Mouse (Mus musculus): Measurements from ENCODE around the gene Cyren. TPM values are rescaled to one million over a fixed set of nuclear protein-coding genes. Genes with fewer than 3 reads are reported as not detected.
A peak's percentile ranks its signal among the peaks of the same experiment; 100 is the strongest.

Cyren gene
- 9.7 and 11.2 TPM in 2 replicates for polyA plus RNA-seq (2016; fragmentation: Nextera tagmentation; extraction: Ambion mirVana)

GRCm38 (mm10) chr6:34877509-34878321, at the start of gene Cyren:
Gene Cyren, minus strand, starts transcription at chr6:34878060.
- H3K27ac ChIP-seq (ENCODE audit: poor library complexity, severe bottlenecking): peak within 1 kb of the TSS; percentile 93
- peaks cover 38% of the 10 kb centered on the region for H3K36me3 ChIP-seq
- peak within 1 kb of the TSS; percentile 73 for H3K4me3 ChIP-seq
- peak within 1 kb of the TSS; percentile 68 for H3K4me2 ChIP-seq
- peaks cover 45% of the 10 kb centered on the region for H3K4me1 ChIP-seq (replicated peaks)
- no peaks in the 10 kb centered on the region for H3K27me3 ChIP-seq (replicated peaks)
- H3K9me3 ChIP-seq (replicated peaks): no peaks in the 10 kb centered on the region
- WGBS: under 1% methylated on average over 55 of the region's 56 CpGs
- ATAC-seq (ENCODE audit: insufficient number of reproducible peaks, low FRiP score): peak; percentile 89
- peak within 1 kb of the TSS; percentile 88 for H3K9ac ChIP-seq

DNA sequence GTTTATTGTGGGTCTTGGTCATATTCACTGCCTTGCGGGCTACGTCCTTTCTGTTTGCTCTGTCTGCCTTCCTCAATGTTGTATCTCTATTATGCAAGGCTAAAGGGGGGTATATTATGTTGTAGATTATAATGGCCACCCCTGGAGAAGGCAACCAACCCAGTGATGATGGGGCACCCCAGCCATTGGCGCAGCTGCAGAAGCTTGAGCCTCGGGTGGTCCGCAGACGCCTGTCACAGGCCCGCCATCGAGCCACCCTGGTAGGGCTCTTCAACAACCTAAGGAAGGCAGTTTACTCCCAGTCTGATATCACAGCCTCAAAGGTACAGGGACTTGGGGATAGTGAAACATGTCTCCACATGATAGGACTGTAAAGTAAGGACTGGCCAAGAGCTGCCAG, 49.7 kb upstream of the Cyren start:
- Histone ChIP-seq H3K27ac (ENCODE audit: poor library complexity, severe bottlenecking) (no peak overlapping the region), H3K27me3 (replicated peaks) (no peaks in the 10 kb centered on the region), H3K36me3 (no peaks in the 10 kb centered on the region), H3K4me3 (no peak overlapping the region), H3K4me2 (no peak overlapping the region), H3K9me3 (replicated peaks) (no peaks in the 10 kb centered on the region), H3K4me1 (replicated peaks) (no peaks in the 10 kb centered on the region), H3K9ac (no peak overlapping the region)
- 92% methylated on average over 8 of the region's 8 CpGs for WGBS
- no peak for ATAC-seq (ENCODE audit: insufficient number of reproducible peaks, low FRiP score)

GRCm38 (mm10) chr6:34927156-34927555, 49.3 kb upstream of the Cyren start:
- Histone ChIP-seq H3K27me3 (replicated peaks) (no peaks in the 10 kb centered on the region), H3K4me2 (no peak overlapping the region), H3K4me1 (replicated peaks) (no peaks in the 10 kb centered on the region), H3K9me3 (replicated peaks) (no peaks in the 10 kb centered on the region), H3K9ac (no peak overlapping the region), H3K27ac (ENCODE audit: poor library complexity, severe bottlenecking) (no peak overlapping the region), H3K36me3 (no peaks in the 10 kb centered on the region), H3K4me3 (no peak overlapping the region)
- no peak for ATAC-seq (ENCODE audit: insufficient number of reproducible peaks, low FRiP score)
- 39% methylated on average over 4 of the region's 4 CpGs for WGBS

DNA sequence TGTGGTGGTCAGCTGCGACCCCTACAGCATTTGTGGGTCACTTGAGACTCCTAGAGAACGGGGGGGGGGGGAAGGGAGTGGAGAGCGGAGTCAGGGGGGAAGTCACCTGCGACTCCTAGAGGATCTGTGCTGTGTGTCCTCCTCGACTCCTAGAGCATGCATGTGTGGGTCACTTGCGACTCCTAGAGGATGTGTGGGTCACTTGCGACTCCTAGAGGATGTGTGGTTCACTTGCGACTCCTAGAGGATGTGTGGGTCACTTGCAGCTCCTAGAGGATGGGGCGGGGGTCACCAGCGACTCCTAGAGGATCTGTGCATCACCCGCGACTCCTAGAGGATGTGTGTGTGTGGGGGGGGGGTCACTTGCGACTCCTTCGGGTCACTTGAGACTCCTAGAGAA, 44.1 kb upstream of the Cyren start:
- WGBS: 41% methylated on average over 14 of the region's 14 CpGs
- H3K4me1 ChIP-seq (replicated peaks): peaks cover 10% of the 10 kb centered on the region; the same call in 1 of the 2 replicates
- H3K9ac ChIP-seq: no peak overlapping the region
- H3K27me3 ChIP-seq (replicated peaks): no peaks in the 10 kb centered on the region
- H3K4me2 ChIP-seq: no peak overlapping the region
- ATAC-seq (ENCODE audit: insufficient number of reproducible peaks, low FRiP score): peak; percentile 73
- no peak overlapping the region for H3K4me3 ChIP-seq
- H3K9me3 ChIP-seq (replicated peaks): no peaks in the 10 kb centered on the region
- H3K36me3 ChIP-seq: no peaks in the 10 kb centered on the region
- H3K27ac ChIP-seq (ENCODE audit: poor library complexity, severe bottlenecking): no peak overlapping the region

- Histone ChIP-seq H3K4me2 (no peak overlapping the region), H3K9ac (no peak overlapping the region), H3K27me3 (replicated peaks) (no peaks in the 10 kb centered on the region), H3K27ac (ENCODE audit: poor library complexity, severe bottlenecking) (no peak overlapping the region), H3K36me3 (no peaks in the 10 kb centered on the region), H3K4me3 (no peak overlapping the region), H3K4me1 (replicated peaks) (peaks cover 13% of the 10 kb centered on the region; the same call in 1 of the 2 replicates), H3K9me3 (replicated peaks) (no peaks in the 10 kb centered on the region)
- ATAC-seq (ENCODE audit: insufficient number of reproducible peaks, low FRiP score): no peak
- 93% methylated on average over 12 of the region's 12 CpGs for WGBS
Measured at GRCm38 (mm10) chr6:34920631-34921030, 42.8 kb upstream of the Cyren start.

DNA sequence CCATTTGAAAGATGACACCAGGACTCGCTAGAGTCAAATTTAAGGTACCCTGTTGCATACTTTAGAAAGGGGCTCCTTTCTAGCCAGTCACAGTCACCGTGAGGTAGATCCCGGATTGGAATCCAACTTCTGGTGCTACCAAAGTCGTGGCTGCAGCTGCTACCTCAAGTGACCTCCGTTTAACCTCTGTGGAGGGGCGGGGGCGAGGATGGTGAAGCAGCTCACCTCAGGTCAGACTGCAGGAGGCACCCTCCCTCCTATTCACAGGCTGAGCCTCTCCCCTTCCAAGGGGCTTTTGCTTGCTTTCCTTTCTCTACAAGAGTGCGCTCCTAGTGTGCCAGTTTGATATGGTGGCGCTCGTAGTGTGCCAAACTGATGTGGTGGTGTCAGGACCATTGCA, 42.1 kb upstream of the Cyren start, which contains the start of gene Stra8:
Gene Stra8 (plus strand): TSS at position 208 of the 400 bp plus-strand sequence.
- no peak for ATAC-seq (ENCODE audit: insufficient number of reproducible peaks, low FRiP score)
- Histone ChIP-seq H3K9ac (no peak within 1 kb of the TSS), H3K4me3 (no peak within 1 kb of the TSS), H3K4me2 (no peak within 1 kb of the TSS), H3K27me3 (replicated peaks) (no peaks in the 10 kb centered on the region), H3K4me1 (replicated peaks) (peaks cover 13% of the 10 kb centered on the region; the same call in 1 of the 2 replicates), H3K27ac (ENCODE audit: poor library complexity, severe bottlenecking) (no peak within 1 kb of the TSS), H3K9me3 (replicated peaks) (no peaks in the 10 kb centered on the region), H3K36me3 (no peaks in the 10 kb centered on the region)
- WGBS: 44% methylated on average over 10 of the region's 10 CpGs

- ATAC-seq (ENCODE audit: insufficient number of reproducible peaks, low FRiP score): no peak
- no peaks in the 10 kb centered on the region for H3K36me3 ChIP-seq
- 86% methylated on average over 7 of the region's 7 CpGs for WGBS
- H3K9ac ChIP-seq: no peak overlapping the region
- H3K27me3 ChIP-seq (replicated peaks): no peaks in the 10 kb centered on the region
- H3K4me2 ChIP-seq: no peak overlapping the region
- H3K27ac ChIP-seq (ENCODE audit: poor library complexity, severe bottlenecking): no peak overlapping the region
- peaks cover 13% of the 10 kb centered on the region; the same call in 1 of the 2 replicates for H3K4me1 ChIP-seq (replicated peaks)
- H3K9me3 ChIP-seq (replicated peaks): no peaks in the 10 kb centered on the region
- H3K4me3 ChIP-seq: no peak overlapping the region
Measured at GRCm38 (mm10) chr6:34919146-34919545, 41.3 kb upstream of the Cyren start.

DNA sequence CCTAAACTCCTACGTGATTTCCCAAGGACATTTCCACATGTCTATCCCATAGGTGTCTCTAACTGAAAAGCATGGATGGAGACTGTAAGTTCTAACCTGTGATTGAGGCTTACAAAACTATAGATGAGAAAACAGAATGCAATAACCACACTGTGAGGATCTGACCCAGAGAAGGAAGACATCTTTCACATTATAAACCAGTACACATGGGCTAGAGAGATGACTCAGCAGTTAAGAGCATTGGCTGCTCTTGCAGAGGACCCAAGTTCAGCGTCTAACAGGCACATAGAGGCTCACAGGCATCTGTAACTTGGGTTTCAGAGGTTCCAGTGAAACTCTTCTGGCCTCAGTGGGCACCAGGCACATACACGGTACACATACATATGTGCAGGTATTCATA, 36.6 kb upstream of the Cyren start:
- Histone ChIP-seq H3K9me3 (replicated peaks) (no peaks in the 10 kb centered on the region), H3K4me2 (no peak overlapping the region), H3K4me3 (no peak overlapping the region), H3K27ac (ENCODE audit: poor library complexity, severe bottlenecking) (no peak overlapping the region), H3K4me1 (replicated peaks) (peaks cover 17% of the 10 kb centered on the region), H3K27me3 (replicated peaks) (no peaks in the 10 kb centered on the region), H3K36me3 (no peaks in the 10 kb centered on the region), H3K9ac (no peak overlapping the region)
- no peak for ATAC-seq (ENCODE audit: insufficient number of reproducible peaks, low FRiP score)
- 83% methylated on average over 3 of the region's 3 CpGs for WGBS

- Histone ChIP-seq H3K36me3 (no peaks in the 10 kb centered on the region), H3K4me3 (no peak overlapping the region), H3K9me3 (replicated peaks) (no peaks in the 10 kb centered on the region), H3K27ac (ENCODE audit: poor library complexity, severe bottlenecking) (no peak overlapping the region), H3K9ac (no peak overlapping the region), H3K4me1 (replicated peaks) (peaks cover 21% of the 10 kb centered on the region), H3K4me2 (no peak overlapping the region), H3K27me3 (replicated peaks) (no peaks in the 10 kb centered on the region)
- WGBS: 79% methylated on average over 13 of the region's 13 CpGs
- ATAC-seq (ENCODE audit: insufficient number of reproducible peaks, low FRiP score): no peak
Measured at GRCm38 (mm10) chr6:34913341-34914040, 35.6 kb upstream of the Cyren start.

DNA sequence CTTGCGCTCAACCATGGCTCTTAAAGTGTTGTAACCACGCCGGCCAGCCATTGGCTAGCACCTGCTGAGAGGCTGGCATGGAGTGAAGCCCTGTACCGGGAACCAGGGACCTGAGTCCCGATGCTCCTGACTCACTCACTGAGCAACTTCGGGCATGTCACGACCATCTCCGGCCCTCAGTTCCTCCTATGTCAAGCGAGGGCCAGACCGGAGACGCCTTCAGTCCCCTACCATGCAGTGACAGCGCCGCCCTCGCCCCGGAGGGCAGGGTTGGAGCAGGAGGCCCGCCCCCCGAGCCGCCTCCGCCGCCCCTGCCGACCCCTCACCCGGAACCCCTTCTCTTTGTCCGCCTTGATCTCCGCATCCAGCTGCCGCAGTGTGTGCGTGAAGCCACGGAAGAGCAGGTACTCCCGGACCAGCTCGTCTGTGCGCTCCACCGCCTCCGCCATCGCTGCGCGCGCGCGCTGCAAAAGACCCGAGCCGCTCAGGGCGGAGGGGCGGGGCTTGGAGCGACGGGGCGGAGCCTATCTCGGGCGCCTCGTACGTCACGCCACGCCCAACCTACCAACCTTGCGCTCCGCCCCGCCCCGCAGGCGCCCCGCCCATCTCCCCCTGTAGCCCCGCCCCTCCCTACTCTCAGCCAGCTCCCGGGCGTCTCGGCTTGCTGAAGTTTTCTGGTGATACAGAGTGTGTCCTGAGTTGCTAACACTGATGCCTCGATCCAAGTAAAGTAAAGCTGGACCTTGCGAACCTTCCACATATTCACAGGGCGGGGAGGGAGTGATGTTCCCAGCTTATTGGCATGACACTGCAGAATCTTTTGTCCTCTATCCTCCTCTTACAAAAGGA, 32.7 kb upstream of the Cyren start, which contains the start of gene Wdr91:
Gene Wdr91 (minus strand): TSS at position 506 of the 849 bp plus-strand sequence.
- WGBS: under 1% methylated on average over 64 of the region's 64 CpGs
- Histone ChIP-seq H3K27ac (ENCODE audit: poor library complexity, severe bottlenecking) (peak within 1 kb of the TSS; percentile 85), H3K36me3 (peaks cover 27% of the 10 kb centered on the region), H3K9me3 (replicated peaks) (no peaks in the 10 kb centered on the region), H3K27me3 (replicated peaks) (no peaks in the 10 kb centered on the region), H3K4me1 (replicated peaks) (peaks cover 26% of the 10 kb centered on the region), H3K4me3 (peak within 1 kb of the TSS; percentile 86), H3K9ac (peak within 1 kb of the TSS; percentile 83), H3K4me2 (peak within 1 kb of the TSS; percentile 88)
- peak; percentile 93 for ATAC-seq (ENCODE audit: insufficient number of reproducible peaks, low FRiP score)
